In the genomic region with DNA sequence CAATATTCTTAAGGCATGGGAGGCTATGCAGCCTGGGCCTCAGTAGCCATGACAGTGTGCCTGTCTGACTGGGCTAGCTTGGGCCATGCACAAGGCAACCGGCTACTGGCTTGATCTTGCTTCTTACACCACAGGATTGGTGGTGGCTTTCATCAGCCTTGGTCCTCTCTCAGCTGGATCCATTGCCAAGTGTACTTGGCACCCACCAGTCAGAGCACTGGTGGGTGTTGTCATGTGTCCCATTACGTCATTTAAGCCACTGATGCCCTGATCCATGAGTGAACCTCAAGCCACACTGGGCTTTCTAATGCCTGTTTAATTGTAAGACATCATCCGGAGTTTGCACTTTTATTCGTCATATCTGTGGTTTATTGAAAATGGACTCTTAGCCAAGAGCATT, we compare ENCODE assay signal across 25 mouse cellular contexts.
A peak's percentile ranks its signal among the peaks of the same experiment; 100 is the strongest.
DNase-seq lines count a peak whose midpoint lies in the region; ATAC-seq and TF ChIP-seq lines count a peak whose summit lies in the region.
"Had no signal": no experiment of that assay in that cellular context is flagged by ENCODE, and none has a peak within 500 bp of the region (broad histone marks: within the 10 kb centered on the region; RNA-seq: fewer than 3 reads in every experiment).

No protein-coding gene starts in this region.

- 92% methylated on average over 4 of the region's 4 CpGs for WGBS in forebrain, embryonic 14.5 days
- 87% methylated on average over 4 of the region's 4 CpGs for WGBS in forebrain, postnatal 0 days
- WGBS in hindbrain, embryonic 15.5 days: 88% methylated on average over 4 of the region's 4 CpGs
- 87% methylated on average over 4 of the region's 4 CpGs for WGBS in hindbrain, embryonic 10.5 days
- WGBS in midbrain, embryonic 14.5 days: 95% methylated on average over 4 of the region's 4 CpGs
- WGBS in midbrain, embryonic 13.5 days: 94% methylated on average over 4 of the region's 4 CpGs

- no peak overlapping the region for H3K4me2 ChIP-seq in forebrain, embryonic 14.5 days (ENCODE audit: low read length)
- no peak overlapping the region for H3K4me2 ChIP-seq in forebrain, postnatal 0 days (ENCODE audit: low read depth)
- no peak overlapping the region for H3K4me2 ChIP-seq in hindbrain, embryonic 15.5 days
- no peak overlapping the region for H3K4me2 ChIP-seq in midbrain, embryonic 14.5 days (ENCODE audit: low read length)
- H3K4me2 ChIP-seq in midbrain, embryonic 13.5 days (replicated peaks): no peak overlapping the region
- H3K4me2 ChIP-seq: heart, embryonic 11.5 days; neural tube, embryonic 15.5 days; stomach, embryonic 15.5 days had no signal

- no peaks in the 10 kb centered on the region for H3K9me3 ChIP-seq in forebrain, embryonic 14.5 days (replicated peaks; ENCODE audit: control insufficient read depth, low read length)
- no peaks in the 10 kb centered on the region for H3K9me3 ChIP-seq in forebrain, postnatal 0 days (ENCODE audit: low read length)
- H3K9me3 ChIP-seq in hindbrain, embryonic 15.5 days: no peaks in the 10 kb centered on the region
- no peaks in the 10 kb centered on the region for H3K9me3 ChIP-seq in hindbrain, embryonic 10.5 days
- H3K9me3 ChIP-seq in midbrain, embryonic 14.5 days (ENCODE audit: control insufficient read depth, low read length): no peaks in the 10 kb centered on the region
- H3K9me3 ChIP-seq in midbrain, embryonic 13.5 days: no peaks in the 10 kb centered on the region
- H3K9me3 ChIP-seq: neural tube, embryonic 15.5 days; stomach, embryonic 15.5 days had no signal

- peak overlapping the region; percentile 27; the same call in 1 of the 2 replicates for H3K27ac ChIP-seq in forebrain, embryonic 14.5 days (ENCODE audit: low read depth, low read length)
- H3K27ac ChIP-seq in forebrain, postnatal 0 days (ENCODE audit: low read depth, low read length): no peak overlapping the region
- 0 out of 2 replicates have a peak overlapping the region, but pooled peaks have one; percentile 40 for H3K27ac ChIP-seq in hindbrain, embryonic 15.5 days (replicated peaks)
- no peak overlapping the region for H3K27ac ChIP-seq in hindbrain, embryonic 10.5 days
- H3K27ac ChIP-seq in midbrain, embryonic 14.5 days (replicated peaks; ENCODE audit: low read depth, low read length): peak overlapping the region; percentile 47
- no peak overlapping the region for H3K27ac ChIP-seq in midbrain, embryonic 13.5 days
- H3K27ac ChIP-seq: liver, embryonic 14.5 days; macrophage; neural tube, embryonic 15.5 days; stomach, embryonic 15.5 days had no signal

- H3K27me3 ChIP-seq in forebrain, embryonic 14.5 days (replicated peaks; ENCODE audit: control insufficient read depth, insufficient read depth, low read length): no peaks in the 10 kb centered on the region
- H3K27me3 ChIP-seq in forebrain, postnatal 0 days (ENCODE audit: insufficient read depth, low read length): no peaks in the 10 kb centered on the region
- no peaks in the 10 kb centered on the region for H3K27me3 ChIP-seq in hindbrain, embryonic 15.5 days
- no peaks in the 10 kb centered on the region for H3K27me3 ChIP-seq in hindbrain, embryonic 10.5 days (ENCODE audit: insufficient read depth, poor library complexity, severe bottlenecking)
- H3K27me3 ChIP-seq in midbrain, embryonic 14.5 days (ENCODE audit: control insufficient read depth, insufficient read depth, low read length): no peaks in the 10 kb centered on the region
- H3K27me3 ChIP-seq in midbrain, embryonic 13.5 days: no peaks in the 10 kb centered on the region
- H3K27me3 ChIP-seq: neural tube, embryonic 15.5 days; Patski; stomach, embryonic 15.5 days had no signal

- no peaks in the 10 kb centered on the region for H3K36me3 ChIP-seq in forebrain, embryonic 14.5 days (ENCODE audit: control insufficient read depth, insufficient read depth, low read length)
- H3K36me3 ChIP-seq in forebrain, postnatal 0 days (ENCODE audit: insufficient read depth): no peaks in the 10 kb centered on the region
- H3K36me3 ChIP-seq in hindbrain, embryonic 15.5 days: peaks cover 3% of the 10 kb centered on the region; the same call in 1 of the 2 replicates
- H3K36me3 ChIP-seq in hindbrain, embryonic 10.5 days: no peaks in the 10 kb centered on the region
- H3K36me3 ChIP-seq in midbrain, embryonic 14.5 days (ENCODE audit: control insufficient read depth, insufficient read depth, low read length): peaks cover 4% of the 10 kb centered on the region; the same call in 1 of the 2 replicates
- 0 out of 2 replicates have a peak, but pooled peaks cover 3% of the 10 kb centered on the region for H3K36me3 ChIP-seq in midbrain, embryonic 13.5 days
- H3K36me3 ChIP-seq: neural tube, embryonic 15.5 days; stomach, embryonic 15.5 days had no signal

- peaks cover 2% of the 10 kb centered on the region; the same call in 1 of the 2 replicates for H3K4me1 ChIP-seq in forebrain, embryonic 14.5 days (ENCODE audit: control insufficient read depth, insufficient read depth, low read length)
- H3K4me1 ChIP-seq in forebrain, postnatal 0 days (ENCODE audit: insufficient read depth): no peaks in the 10 kb centered on the region
- H3K4me1 ChIP-seq in hindbrain, embryonic 15.5 days (replicated peaks): peaks cover 9% of the 10 kb centered on the region
- no peaks in the 10 kb centered on the region for H3K4me1 ChIP-seq in hindbrain, embryonic 10.5 days (replicated peaks)
- peaks cover 11% of the 10 kb centered on the region; the same call in 1 of the 2 replicates for H3K4me1 ChIP-seq in midbrain, embryonic 14.5 days (ENCODE audit: control insufficient read depth, insufficient read depth, low read length)
- H3K4me1 ChIP-seq in midbrain, embryonic 13.5 days (replicated peaks): peaks cover 19% of the 10 kb centered on the region
- H3K4me1 ChIP-seq: stomach, embryonic 15.5 days had no signal

- H3K9ac ChIP-seq in forebrain, embryonic 14.5 days (ENCODE audit: low read length): no peak overlapping the region
- no peak overlapping the region for H3K9ac ChIP-seq in forebrain, postnatal 0 days
- no peak overlapping the region for H3K9ac ChIP-seq in hindbrain, embryonic 15.5 days
- no peak overlapping the region for H3K9ac ChIP-seq in midbrain, embryonic 14.5 days (replicated peaks; ENCODE audit: low read length)
- no peak overlapping the region; the same call in 1 of the 2 replicates for H3K9ac ChIP-seq in midbrain, embryonic 13.5 days (replicated peaks)
- H3K9ac ChIP-seq: liver, embryonic 14.5 days; neural tube, embryonic 15.5 days; stomach, embryonic 15.5 days had no signal

- no peak overlapping the region for H3K4me3 ChIP-seq in forebrain, embryonic 14.5 days (ENCODE audit: low read depth, low read length)
- H3K4me3 ChIP-seq in forebrain, postnatal 0 days (ENCODE audit: low read depth, low read length): no peak overlapping the region
- H3K4me3 ChIP-seq in hindbrain, embryonic 15.5 days: no peak overlapping the region
- H3K4me3 ChIP-seq in hindbrain, embryonic 10.5 days: no peak overlapping the region
- H3K4me3 ChIP-seq in midbrain, embryonic 14.5 days (replicated peaks; ENCODE audit: low read depth, low read length): no peak overlapping the region
- H3K4me3 ChIP-seq in midbrain, embryonic 13.5 days (replicated peaks): no peak overlapping the region
- H3K4me3 ChIP-seq: neural tube, embryonic 15.5 days; stomach, embryonic 15.5 days had no signal

- ATAC-seq in forebrain, embryonic 14.5 days: no peak
- ATAC-seq in forebrain, postnatal 0 days: no peak
- no peak for ATAC-seq in hindbrain, embryonic 15.5 days (ENCODE audit: low FRiP score, low read depth)
- ATAC-seq in midbrain, embryonic 14.5 days (ENCODE audit: low FRiP score, low TSS enrichment): no peak
- no peak for ATAC-seq in midbrain, embryonic 13.5 days
- ATAC-seq: Patski had no signal

- DNase-seq in forebrain, embryonic 14.5 days (ENCODE audit: low spot score): no peak
- no peak for DNase-seq in forebrain, postnatal 0 days
- no peak for DNase-seq in hindbrain, embryonic 10.5 days (ENCODE audit: low spot score)
- no peak for DNase-seq in midbrain, embryonic 14.5 days
- DNase-seq in right cerebral cortex, postnatal 14 days: no peak
- DNase-seq: adrenal gland, postnatal 10 days; cerebellum, adult 11 months; cerebellum, adult 9-11 months; gastrocnemius, postnatal 14 days; heart, adult 18-20 months; heart, postnatal 4 days; kidney, adult 2 months; kidney, postnatal 36 days; liver; lung, adult 2 months; lung, postnatal 10 days; retina, postnatal 1 day had no signal

- TF ChIP-seq CTCF in forebrain, postnatal 0 days (IDR thresholded peaks at IDR 0.05; ENCODE audit: low read depth): no peak

Comparison
In these comparisons a context has a peak if more than half of its experiments do, and no peak if none do; other contexts are left out.
1. H3K27ac ChIP-seq: peak in forebrain, embryonic 14.5 days (single experiment), hindbrain, embryonic 15.5 days (single experiment) and midbrain, embryonic 14.5 days (single experiment); none in forebrain, postnatal 0 days (single experiment), hindbrain, embryonic 10.5 days (single experiment) and midbrain, embryonic 13.5 days (single experiment).